Mouse (Mus musculus) MEL (cell line): Measurements from ENCODE around the gene Tmem182. TPM values are rescaled to one million over a fixed set of nuclear protein-coding genes. Genes with fewer than 3 reads are reported as not detected.

Experiments used
- DNase-seq: peaks from one replicate; pipeline ENCODE4 v3.0.0; 2011; ENCODE audit warnings: low read depth, low spot score
- H3K27ac ChIP-seq: 2 replicates; pipeline ENCODE4 v1.5.1; 2012; ENCODE audit warnings: low read depth, mild to moderate bottlenecking, control low read depth, low read length, moderate library complexity; ENCODE audit not compliant: control insufficient read depth
- H3K27me3 ChIP-seq, 2 experiments: fragments of 150-350 bp in 1 of 2; sonication (generic) in 1 of 2; 2 replicates each; pipeline ENCODE4 v1.6.1; 2012; ENCODE audit warnings: low read length in 2 of 2, mild to moderate bottlenecking in 2 of 2, improper control_type of control experiment in 1 of 2, moderate library complexity in 1 of 2; ENCODE audit not compliant: insufficient read depth in 2 of 2, control insufficient read depth in 1 of 2
- H3K36me3 ChIP-seq, 2 experiments: 2 replicates each; pipeline ENCODE4 v1.6.1; 2012 to 2014; ENCODE audit warnings: low read length in 2 of 2, improper control_type of control experiment in 1 of 2, inconsistent platforms in 1 of 2, mild to moderate bottlenecking in 1 of 2; ENCODE audit not compliant: insufficient read depth in 2 of 2, control insufficient read depth in 1 of 2
- H3K4me1 ChIP-seq, 2 experiments: fragments of 150-350 bp in 1 of 2; sonication (generic) in 1 of 2; 2 replicates each; pipeline ENCODE4 v1.6.1; 2012; ENCODE audit warnings: low read length in 2 of 2, improper control_type of control experiment in 1 of 2, mild to moderate bottlenecking in 1 of 2; ENCODE audit not compliant: insufficient read depth in 2 of 2, control insufficient read depth in 1 of 2
- H3K4me3 ChIP-seq, 2 experiments: fragments of 150-350 bp in 1 of 2; sonication (generic) in 1 of 2; 2 replicates each; pipeline ENCODE4 v1.5.1; 2012; ENCODE audit warnings: low read depth in 2 of 2, low read length in 2 of 2, mild to moderate bottlenecking in 2 of 2, moderate library complexity in 2 of 2, control low read depth in 1 of 2, improper control_type of control experiment in 1 of 2; ENCODE audit not compliant: control insufficient read depth in 1 of 2, insufficient read depth in 1 of 2
- H3K79me2 ChIP-seq: 2 replicates; pipeline ENCODE4 v1.6.1; 2012; ENCODE audit warnings: mild to moderate bottlenecking, low read length, moderate library complexity; ENCODE audit not compliant: control insufficient read depth, poor library complexity, insufficient read depth
- H3K9ac ChIP-seq: 2 replicates; pipeline ENCODE4 v1.6.1; 2012; ENCODE audit warnings: low read depth, mild to moderate bottlenecking, control low read depth, low read length, moderate library complexity; ENCODE audit not compliant: control insufficient read depth, poor library complexity, severe bottlenecking
- H3K9me3 ChIP-seq: fragments of 150-350 bp; sonication (generic); replicated peaks from 2 replicates; pipeline ENCODE4 v1.6.1; 2012; ENCODE audit warnings: mild to moderate bottlenecking, low read length, improper control_type of control experiment, moderate library complexity; ENCODE audit not compliant: insufficient read depth
- BHLHE40 ChIP-seq: IDR thresholded peaks from 2 replicates; pipeline ENCODE4 v1.6.1; 2012; ENCODE audit warnings: low read depth, mild to moderate bottlenecking, inconsistent platforms, low read length, improper control_type of control experiment, borderline replicate concordance
- CTCF ChIP-seq, 3 experiments: IDR thresholded peaks in 2 of 3; conservative IDR thresholded peaks in 1 of 3; 2 replicates each; pipeline ENCODE4 v1.5.1; 2011 to 2012; ENCODE audit warnings: low read length in 3 of 3, low read depth in 2 of 3, mild to moderate bottlenecking in 2 of 3, improper control_type of control experiment in 1 of 3, inconsistent platforms in 1 of 3, mixed read lengths in 1 of 3, moderate library complexity in 1 of 3; ENCODE audit not compliant: control insufficient read depth in 1 of 3, insufficient read depth in 1 of 3, poor library complexity in 1 of 3, severe bottlenecking in 1 of 3
- E2F4 ChIP-seq: IDR thresholded peaks from 2 replicates; pipeline ENCODE4 v1.6.1; 2011; ENCODE audit warnings: low read depth, low read length, improper control_type of control experiment, borderline replicate concordance
- ELF1 ChIP-seq: IDR thresholded peaks from 2 replicates; pipeline ENCODE4 v1.6.1; 2014; ENCODE audit warnings: low read depth, mild to moderate bottlenecking, inconsistent platforms, low read length, improper control_type of control experiment, moderate library complexity
- EP300 ChIP-seq, 2 experiments: IDR thresholded peaks; 2 replicates each; pipeline ENCODE4 v1.6.1; 2011; ENCODE audit warnings: improper control_type of control experiment in 2 of 2, low read length in 2 of 2, low read depth in 1 of 2, mild to moderate bottlenecking in 1 of 2
- GABPA ChIP-seq: IDR thresholded peaks from 2 replicates; pipeline ENCODE4 v1.6.1; 2012; ENCODE audit warnings: low read depth, mild to moderate bottlenecking, inconsistent platforms, low read length, improper control_type of control experiment, moderate library complexity
- MAX ChIP-seq: IDR thresholded peaks from 2 replicates; pipeline ENCODE4 v1.6.1; 2011; ENCODE audit warnings: low read length, improper control_type of control experiment
- MEF2A ChIP-seq: IDR thresholded peaks from 2 replicates; pipeline ENCODE4 v1.6.1; 2014; ENCODE audit warnings: low read depth, mild to moderate bottlenecking, inconsistent platforms, low read length, improper control_type of control experiment; ENCODE audit not compliant: poor library complexity, insufficient replicate concordance, severe bottlenecking; ENCODE audit errors: extremely low read depth
- NRF1 ChIP-seq: IDR thresholded peaks from 2 replicates; pipeline ENCODE4 v1.6.1; 2014; ENCODE audit warnings: low read depth, mild to moderate bottlenecking, inconsistent platforms, low read length, improper control_type of control experiment, moderate library complexity; ENCODE audit not compliant: poor library complexity, insufficient read depth, severe bottlenecking
- POLR2A ChIP-seq, 2 experiments: IDR thresholded peaks; 2 replicates each; pipeline ENCODE4 v1.6.1; 2011 to 2012; ENCODE audit warnings: low read length in 2 of 2, mild to moderate bottlenecking in 2 of 2, control low read depth in 1 of 2, improper control_type of control experiment in 1 of 2, low read depth in 1 of 2, moderate library complexity in 1 of 2; ENCODE audit not compliant: control insufficient read depth in 1 of 2, insufficient read depth in 1 of 2, poor library complexity in 1 of 2
- POLR2AphosphoS2 ChIP-seq: IDR thresholded peaks from 2 replicates; pipeline ENCODE4 v1.6.1; 2011; ENCODE audit warnings: low read length, improper control_type of control experiment
- RAD21 ChIP-seq: IDR thresholded peaks from 2 replicates; pipeline ENCODE4 v1.6.1; 2011; ENCODE audit warnings: mild to moderate bottlenecking, low read depth, low read length, improper control_type of control experiment
- RCOR1 ChIP-seq: IDR thresholded peaks from 2 replicates; pipeline ENCODE4 v1.6.1; 2012; ENCODE audit warnings: low read depth, mild to moderate bottlenecking, inconsistent platforms, low read length, improper control_type of control experiment
- TAL1 ChIP-seq: IDR thresholded peaks from 2 replicates; pipeline ENCODE4 v1.6.1; 2012; ENCODE audit warnings: mild to moderate bottlenecking, inconsistent platforms, low read length, moderate library complexity, mixed read lengths
- TBP ChIP-seq: IDR thresholded peaks from 2 replicates; pipeline ENCODE4 v1.8.0; 2011; ENCODE audit warnings: low read depth, low read length, improper control_type of control experiment
- TCF12 ChIP-seq: IDR thresholded peaks from 2 replicates; pipeline ENCODE4 v1.6.1; 2014; ENCODE audit warnings: low read depth, mild to moderate bottlenecking, inconsistent platforms, low read length, improper control_type of control experiment, moderate library complexity
- UBTF ChIP-seq: IDR thresholded peaks from 2 replicates; pipeline ENCODE4 v1.6.1; 2012; ENCODE audit warnings: low read depth, mild to moderate bottlenecking, inconsistent platforms, low read length, improper control_type of control experiment, moderate library complexity, borderline replicate concordance; ENCODE audit not compliant: insufficient read depth
- ZKSCAN1 ChIP-seq: IDR thresholded peaks from 2 replicates; pipeline ENCODE4 v1.6.1; 2012; ENCODE audit warnings: low read depth, mild to moderate bottlenecking, inconsistent platforms, low read length, improper control_type of control experiment, moderate library complexity
- ZMIZ1 ChIP-seq: IDR thresholded peaks from 2 replicates; pipeline ENCODE4 v1.6.1; 2012; ENCODE audit warnings: low read depth, mild to moderate bottlenecking, inconsistent platforms, low read length, improper control_type of control experiment, moderate library complexity
- polyA plus RNA-seq, 2 experiments: library from polyadenylated mRNA; stranded (reverse) in 1 of 2; unstranded in 1 of 2; fragments of >175 nt in 1 of 2; fragments of >200 nt in 1 of 2; gene quantifications; 2 replicates each; pipeline versions ENCODE4 v1.2.1 to v1.2.4; 2012; ENCODE audit warnings: low replicate concordance in 2 of 2, low read depth in 1 of 2; ENCODE audit not compliant: insufficient read length in 2 of 2, insufficient read depth in 1 of 2, missing spikeins in 1 of 2
- total RNA-seq: library from RNA; depleted of rRNA; stranded (reverse); fragments of 300-350 nt; gene quantifications from 2 replicates; pipeline ENCODE4 v1.2.3, GENCODE M21; 2012; rRNA removed

Tmem182 gene
- total and polyA plus RNA-seq, 3 experiments, result not detected

DNA sequence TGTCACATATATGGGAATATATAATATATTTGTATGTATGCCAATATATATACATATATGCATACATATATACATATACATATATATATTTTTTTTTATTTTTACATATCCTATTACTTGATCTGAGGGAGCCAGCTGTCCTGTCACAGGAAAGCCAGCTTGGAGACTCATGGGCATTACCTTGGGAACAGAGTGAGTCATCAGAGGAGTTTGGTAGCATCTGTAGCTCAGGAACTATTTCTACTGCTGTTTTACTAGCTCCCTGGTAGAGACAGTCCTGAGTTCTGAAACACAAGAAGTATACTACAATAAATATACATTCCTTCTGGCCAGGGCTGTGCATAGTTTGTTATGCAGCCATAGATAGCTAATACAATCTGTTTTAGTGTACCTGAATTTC lies 98.3 kb downstream of the Tmem182 start:
- DNase-seq, result no peak
- no peaks in the 10 kb centered on the region for H3K9me3 ChIP-seq
- no peaks in the 10 kb centered on the region for H3K79me2 ChIP-seq
- no peaks in the 10 kb centered on the region for H3K36me3 ChIP-seq
- H3K27me3 ChIP-seq, result no peaks in the 10 kb centered on the region
- no peak overlapping the region for H3K4me3 ChIP-seq
- H3K9ac ChIP-seq, result no peak overlapping the region
- H3K27ac ChIP-seq, result no peak overlapping the region
- H3K4me1 ChIP-seq, result no peaks in the 10 kb centered on the region
- TF ChIP-seq NRF1 (no peak), TCF12 (no peak), CTCF (IDR thresholded peaks at IDR 0.05 in 2 of 3, conservative IDR thresholded peaks at IDR 0.05 in 1 of 3; ENCODE audit: control insufficient read depth in 1 of 3, insufficient read depth in 1 of 3, low read depth in 2 of 3, low read length in 3 of 3, poor library complexity in 1 of 3, severe bottlenecking in 1 of 3) (no peak), E2F4 (no peak), TAL1 (no peak), EP300 (IDR thresholded peaks at IDR 0.05; ENCODE audit: low read depth in 1 of 2, low read length in 2 of 2) (no peak), ZMIZ1 (no peak), ELF1 (no peak), POLR2AphosphoS2 (no peak), MEF2A (no peak), ZKSCAN1 (no peak), RCOR1 (no peak), UBTF (no peak), MAX (no peak), TBP (no peak), POLR2A (IDR thresholded peaks at IDR 0.05; ENCODE audit: control insufficient read depth in 1 of 2, insufficient read depth in 1 of 2, low read depth in 1 of 2, low read length in 2 of 2, poor library complexity in 1 of 2) (no peak), BHLHE40 (no peak), RAD21 (no peak), GABPA (no peak)

Other genes with a start within 250 kb of the Tmem182 start
- not detected in 2 replicates for gene Slc9a4, start 225.5 kb upstream of the Tmem182 start, total RNA-seq
- gene Slc9a4, start 225.5 kb upstream of the Tmem182 start, polyA plus RNA-seq, result not detected
- not detected in 2 replicates for gene Slc9a2, start 125.0 kb upstream of the Tmem182 start, total RNA-seq
- gene Slc9a2, start 125.0 kb upstream of the Tmem182 start, polyA plus RNA-seq, result not detected
- 0.59 and 1.0 TPM in 2 replicates for gene Mfsd9, start 14.9 kb upstream of the Tmem182 start, total RNA-seq
- gene Mfsd9, start 14.9 kb upstream of the Tmem182 start, polyA plus RNA-seq, result 1 to 10 TPM in 1 of 2 experiments, not detected in 1; 1.4 TPM